Mouse (Mus musculus) heart, postnatal 14 days (tissue): ENCODE measurements around the gene Rara. TPM values are rescaled to one million over a fixed set of nuclear protein-coding genes. Genes with fewer than 3 reads are reported as not detected.
A peak's percentile ranks its signal among the peaks of the same experiment; 100 is the strongest.
"Not testable (repeated sequence)": the region's sequence is repeated elsewhere in the genome, so short reads cannot be mapped to it uniquely, and the experiment has no call there.

ENCODE experiments used
- DNase-seq, 2 experiments: peaks; one replicate each; pipeline ENCODE4 v3.0.0; 2021 to 2022
- intact Hi-C: fragments of 180-260 bp; cut with DNase I; formaldehyde crosslinking; loops from one replicate; pipeline ENCODE4 v1.15.1; 2025
- total RNA-seq, 2 experiments: library from RNA; stranded (reverse); gene quantifications; 2 replicates each; pipeline ENCODE4 v1.2.3; 2021

Rara gene
- total RNA-seq, 2 experiments from 2014 or later = 17.9 to 21.6 TPM

- intact Hi-C loops = loop anchor here (5.0 kb wide), 1 partner anchor 146 kb away; no protein-coding TSS in a partner anchor
- no peak for DNase-seq
Measured at GRCm38 (mm10) chr11:98981289-98981996, 53.8 kb downstream of the Rara start.

GRCm38 (mm10) chr11:98981997-98982772 lies 54.6 kb downstream of the Rara start:
- intact Hi-C loops = loop anchor here (5.0 kb wide), 1 partner anchor 145 kb away; no protein-coding TSS in a partner anchor
- peak; percentile 66 to 81 for DNase-seq

GRCm38 (mm10) chr11:98982773-98983133 lies 55.1 kb downstream of the Rara start, which contains the start of gene Gjd3:
Gjd3 (minus strand) TSS chr11:98983016.
- intact Hi-C loops = loop anchor here (5.0 kb wide), 1 partner anchor 145 kb away; no protein-coding TSS in a partner anchor
- no peak for DNase-seq

GRCm38 (mm10) chr11:98983551-98983950 lies 55.9 kb downstream of the Rara start:
- DNase-seq = no peak
- intact Hi-C loops = loop anchor here (5.0 kb wide), 1 partner anchor 144 kb away; no protein-coding TSS in a partner anchor

- intact Hi-C loops = no loop called here
- DNase-seq = peak; percentile 54 to 77
Measured at GRCm38 (mm10) chr11:98985542-98985941, 57.9 kb downstream of the Rara start.

- intact Hi-C loops, DNase-seq: not testable (repeated sequence)
Measured at GRCm38 (mm10) chr11:98988260-98988659, 60.6 kb downstream of the Rara start.

GRCm38 (mm10) chr11:98990866-98991265 lies 63.2 kb downstream of the Rara start:
- no peak for DNase-seq
- intact Hi-C loops = no loop called here

- DNase-seq = no peak
- intact Hi-C loops = no loop called here
Measured at GRCm38 (mm10) chr11:98995987-98996386, 68.4 kb downstream of the Rara start.

- DNase-seq = no peak
- intact Hi-C loops = no loop called here
Measured at GRCm38 (mm10) chr11:98997659-98998058, 70.0 kb downstream of the Rara start.

GRCm38 (mm10) chr11:98998776-98999175 lies 71.2 kb downstream of the Rara start:
- intact Hi-C loops = no loop called here
- DNase-seq = no peak

- intact Hi-C loops = no loop called here
Measured at GRCm38 (mm10) chr11:98999243-98999642, 71.6 kb downstream of the Rara start.

GRCm38 (mm10) chr11:99006788-99007187 lies 79.2 kb downstream of the Rara start:
- DNase-seq = no peak
- intact Hi-C loops = no loop called here

More at GRCm38 (mm10) chr11:98999243-98999642, 71.6 kb downstream of the Rara start:
- DNase-seq = no peak

- intact Hi-C loops = no loop called here
- no peak for DNase-seq
Measured at GRCm38 (mm10) chr11:99010124-99010523, 82.5 kb downstream of the Rara start.

- no peak for DNase-seq
- intact Hi-C loops = no loop called here
Measured at GRCm38 (mm10) chr11:99010706-99011105, 83.1 kb downstream of the Rara start.

- intact Hi-C loops = no loop called here
- DNase-seq = no peak
Measured at GRCm38 (mm10) chr11:99013856-99014255, 86.2 kb downstream of the Rara start.

- no peak for DNase-seq
- intact Hi-C loops = no loop called here
Measured at GRCm38 (mm10) chr11:99019844-99020243, 92.2 kb downstream of the Rara start.

GRCm38 (mm10) chr11:99022384-99022933 lies 94.8 kb downstream of the Rara start:
- no peak for DNase-seq
- intact Hi-C loops = no loop called here

GRCm38 (mm10) chr11:99023094-99023493 lies 95.5 kb downstream of the Rara start:
- intact Hi-C loops = no loop called here
- DNase-seq = no peak

- intact Hi-C loops = no loop called here
- peak; percentile 90 to 94 for DNase-seq
Measured at GRCm38 (mm10) chr11:99023500-99024467, 96.2 kb downstream of the Rara start, which contains the start of gene Top2a. Top2a (minus strand) TSS chr11:99024189.
